Mouse (Mus musculus) liver, embryonic 15.5 days (tissue): ENCODE measurements around the gene Icam1. TPM values are rescaled to one million over a fixed set of nuclear protein-coding genes. Genes with fewer than 3 reads are reported as not detected.
A peak's percentile ranks its signal among the peaks of the same experiment; 100 is the strongest.

Experiments used
- ATAC-seq: fragments of 200-750 bp; cut with Nextera tagmentation; 2 replicates; pipeline ENCODE4 v1.8.0; 2017; ENCODE audit warnings: moderate number of reproducible peaks, mild to moderate bottlenecking, moderate library complexity; ENCODE audit not compliant: insufficient read depth
- H3K27ac ChIP-seq: fragments of 300-500 bp; sonication (generic); replicated peaks from 2 replicates; pipeline ENCODE4 v1.5.1; 2015; ENCODE audit warnings: mild to moderate bottlenecking, inconsistent platforms
- H3K27me3 ChIP-seq: fragments of 300-500 bp; sonication (generic); 2 replicates; pipeline ENCODE4 v1.6.1; 2015; ENCODE audit warnings: mild to moderate bottlenecking, inconsistent platforms
- H3K36me3 ChIP-seq: fragments of 300-500 bp; sonication (generic); replicated peaks from 2 replicates; pipeline ENCODE4 v1.6.1; 2015; ENCODE audit warnings: moderate library complexity, mild to moderate bottlenecking, inconsistent platforms
- H3K4me1 ChIP-seq: fragments of 300-500 bp; sonication (generic); replicated peaks from 2 replicates; pipeline ENCODE4 v1.6.1; 2015; ENCODE audit warnings: inconsistent platforms
- H3K4me2 ChIP-seq: fragments of 300-500 bp; sonication (generic); 2 replicates; pipeline ENCODE4 v1.6.1; 2015; ENCODE audit warnings: moderate library complexity, mild to moderate bottlenecking, inconsistent platforms
- H3K4me3 ChIP-seq: fragments of 300-500 bp; sonication (generic); replicated peaks from 2 replicates; pipeline ENCODE4 v1.5.1; 2015; ENCODE audit warnings: mild to moderate bottlenecking, inconsistent platforms
- H3K9ac ChIP-seq: fragments of 300-500 bp; sonication (generic); 2 replicates; pipeline ENCODE4 v1.6.1; 2015; ENCODE audit warnings: moderate library complexity, mild to moderate bottlenecking, inconsistent platforms
- H3K9me3 ChIP-seq: fragments of 300-500 bp; sonication (generic); replicated peaks from 2 replicates; pipeline ENCODE4 v1.6.1; 2016; ENCODE audit warnings: inconsistent platforms
- WGBS: fragments of 180-500 bp; shearing (Covaris S2); methylation state at CpG from one replicate; pipeline ENCODE4 v1.1.7; 2015; ENCODE audit warnings: mixed read lengths; ENCODE audit not compliant: insufficient replicate concordance; 5-methylcytosine and 5-hydroxymethylcytosine counted together
- polyA plus RNA-seq: library from polyadenylated mRNA; unstranded; fragments of >200 nt; fragmentation: Nextera tagmentation; extraction: Ambion mirVana; gene quantifications from 2 replicates; pipeline ENCODE4 v1.2.1, GENCODE M21; 2015

The Icam1 gene
- 10.2 and 11.3 TPM in 2 replicates for polyA plus RNA-seq

- Histone ChIP-seq H3K27ac (peak within 1 kb of the TSS; percentile 38; the same call in 1 of the 2 replicates), H3K36me3 (no peaks in the 10 kb centered on the region), H3K9ac (peak within 1 kb of the TSS; percentile 36; the same call in 1 of the 2 replicates), H3K4me3 (peak within 1 kb of the TSS; percentile 53), H3K4me2 (peak within 1 kb of the TSS; percentile 68), H3K27me3 (peaks cover 59% of the 10 kb centered on the region), H3K4me1 (peaks cover 59% of the 10 kb centered on the region), H3K9me3 (no peaks in the 10 kb centered on the region)
- under 1% methylated on average over 30 of the region's 30 CpGs for WGBS
- ATAC-seq = peak; percentile 68
These were observed at the start of gene Icam1 for GRCm38 (mm10) chr9:21015571-21016130. TSS of gene Icam1 (plus strand) at chr9:21015985.

GRCm38 (mm10) chr9:20966008-20966407 is 49.8 kb upstream of the Icam1 start:
- ATAC-seq = no peak
- Histone ChIP-seq H3K27me3 (no peaks in the 10 kb centered on the region), H3K9ac (no peak overlapping the region), H3K9me3 (no peaks in the 10 kb centered on the region), H3K27ac (0 out of 2 replicates have a peak overlapping the region, but pooled peaks have one; percentile 19), H3K4me1 (peaks cover 34% of the 10 kb centered on the region), H3K4me2 (no peak overlapping the region), H3K36me3 (peaks cover 20% of the 10 kb centered on the region), H3K4me3 (no peak overlapping the region)
- 54% methylated on average over 3 of the region's 3 CpGs for WGBS

- H3K27me3 ChIP-seq = no peaks in the 10 kb centered on the region
- H3K4me1 ChIP-seq = peaks cover 34% of the 10 kb centered on the region
- ATAC-seq = no peak
- no peak overlapping the region for H3K27ac ChIP-seq
- no peak overlapping the region for H3K9ac ChIP-seq
- H3K4me3 ChIP-seq = no peak overlapping the region
- H3K9me3 ChIP-seq = no peaks in the 10 kb centered on the region
- WGBS = 36% methylated on average over 5 of the region's 5 CpGs
- no peak overlapping the region for H3K4me2 ChIP-seq
- peaks cover 20% of the 10 kb centered on the region for H3K36me3 ChIP-seq
These were observed 49.0 kb upstream of the Icam1 start for GRCm38 (mm10) chr9:20966747-20967146.

- ATAC-seq = no peak
- H3K4me2 ChIP-seq = no peak overlapping the region
- 70% methylated on average over 7 of the region's 7 CpGs for WGBS
- H3K36me3 ChIP-seq = peaks cover 17% of the 10 kb centered on the region
- H3K27me3 ChIP-seq = peaks cover 18% of the 10 kb centered on the region
- no peak overlapping the region for H3K27ac ChIP-seq
- no peak overlapping the region for H3K4me3 ChIP-seq
- H3K9me3 ChIP-seq = no peaks in the 10 kb centered on the region
- peaks cover 49% of the 10 kb centered on the region for H3K4me1 ChIP-seq
- no peak overlapping the region for H3K9ac ChIP-seq
These were observed 44.0 kb upstream of the Icam1 start for GRCm38 (mm10) chr9:20971751-20972140.

- WGBS = 68% methylated on average over 28 of the region's 28 CpGs
- Histone ChIP-seq H3K4me3 (no peak overlapping the region), H3K27ac (no peak overlapping the region), H3K36me3 (peaks cover 12% of the 10 kb centered on the region), H3K4me1 (peaks cover 51% of the 10 kb centered on the region), H3K27me3 (peaks cover 18% of the 10 kb centered on the region), H3K9ac (no peak overlapping the region), H3K4me2 (no peak overlapping the region), H3K9me3 (no peaks in the 10 kb centered on the region)
- no peak for ATAC-seq
These were observed 43.4 kb upstream of the Icam1 start for GRCm38 (mm10) chr9:20972141-20972992.

- 69% methylated on average over 4 of the region's 4 CpGs for WGBS
- no peak overlapping the region for H3K9ac ChIP-seq
- no peaks in the 10 kb centered on the region for H3K9me3 ChIP-seq
- peaks cover 4% of the 10 kb centered on the region for H3K36me3 ChIP-seq
- peaks cover 18% of the 10 kb centered on the region for H3K27me3 ChIP-seq
- ATAC-seq = no peak
- H3K4me3 ChIP-seq = no peak overlapping the region
- H3K4me2 ChIP-seq = peak overlapping the region; percentile 10; the same call in 1 of the 2 replicates
- H3K4me1 ChIP-seq = peaks cover 58% of the 10 kb centered on the region
- no peak overlapping the region; the same call in 1 of the 2 replicates for H3K27ac ChIP-seq
These were observed 42.6 kb upstream of the Icam1 start for GRCm38 (mm10) chr9:20973001-20973681.

- Histone ChIP-seq H3K4me2 (peak overlapping the region; percentile 10; the same call in 1 of the 2 replicates), H3K36me3 (no peaks in the 10 kb centered on the region), H3K9ac (no peak overlapping the region), H3K4me3 (no peak overlapping the region), H3K27me3 (peaks cover 18% of the 10 kb centered on the region), H3K9me3 (no peaks in the 10 kb centered on the region), H3K27ac (no peak overlapping the region; the same call in 1 of the 2 replicates), H3K4me1 (peaks cover 62% of the 10 kb centered on the region)
- 31% methylated on average over 6 of the region's 6 CpGs for WGBS
- no peak for ATAC-seq
These were observed 42.1 kb upstream of the Icam1 start for GRCm38 (mm10) chr9:20973682-20974075.

- Histone ChIP-seq H3K4me2 (peak overlapping the region; percentile 98), H3K9me3 (no peaks in the 10 kb centered on the region), H3K27me3 (peaks cover 18% of the 10 kb centered on the region), H3K4me3 (peak overlapping the region; percentile 75), H3K36me3 (no peaks in the 10 kb centered on the region), H3K27ac (peak overlapping the region; percentile 71), H3K4me1 (peaks cover 64% of the 10 kb centered on the region), H3K9ac (peak overlapping the region; percentile 71)
- no peak for ATAC-seq
- WGBS = 2% methylated on average over 45 of the region's 45 CpGs
These were observed 40.2 kb upstream of the Icam1 start for GRCm38 (mm10) chr9:20975431-20976215.

- Histone ChIP-seq H3K27ac (peak within 1 kb of the TSS; percentile 71), H3K4me3 (peak within 1 kb of the TSS; percentile 75)
- WGBS = under 1% methylated on average over 47 of the region's 47 CpGs
These were observed 39.4 kb upstream of the Icam1 start, which contains the start of gene S1pr2 for GRCm38 (mm10) chr9:20976216-20976960. TSS of gene S1pr2 (minus strand) at chr9:20976781.

More at GRCm38 (mm10) chr9:20976216-20976960, 39.4 kb upstream of the Icam1 start, which contains the start of gene S1pr2:
- H3K4me2 ChIP-seq = peak within 1 kb of the TSS; percentile 98
- peak; percentile 62 for ATAC-seq
- peaks cover 18% of the 10 kb centered on the region for H3K27me3 ChIP-seq
- H3K36me3 ChIP-seq = no peaks in the 10 kb centered on the region
- peaks cover 64% of the 10 kb centered on the region for H3K4me1 ChIP-seq
- no peaks in the 10 kb centered on the region for H3K9me3 ChIP-seq
- H3K9ac ChIP-seq = peak within 1 kb of the TSS; percentile 71
